Mouse (Mus musculus) heart, adult 10 weeks (tissue): ENCODE results near the gene Caly. TPM values are rescaled to one million over a fixed set of nuclear protein-coding genes. Genes with fewer than 3 reads are reported as not detected.

Experiments
- polyA plus RNA-seq: library from polyadenylated mRNA; stranded (reverse); fragments of 350-450 nt; fragmentation: Illumina TruSeq; extraction: RNeasy Lipid Tissue Mini Kit (QIAGEN cat#74804); gene quantifications from one replicate; pipeline ENCODE4 v1.2.3, GENCODE M21; 2014; ENCODE audit warnings: low read depth, low replicate concordance

Caly gene
- not detected for polyA plus RNA-seq

DNA sequence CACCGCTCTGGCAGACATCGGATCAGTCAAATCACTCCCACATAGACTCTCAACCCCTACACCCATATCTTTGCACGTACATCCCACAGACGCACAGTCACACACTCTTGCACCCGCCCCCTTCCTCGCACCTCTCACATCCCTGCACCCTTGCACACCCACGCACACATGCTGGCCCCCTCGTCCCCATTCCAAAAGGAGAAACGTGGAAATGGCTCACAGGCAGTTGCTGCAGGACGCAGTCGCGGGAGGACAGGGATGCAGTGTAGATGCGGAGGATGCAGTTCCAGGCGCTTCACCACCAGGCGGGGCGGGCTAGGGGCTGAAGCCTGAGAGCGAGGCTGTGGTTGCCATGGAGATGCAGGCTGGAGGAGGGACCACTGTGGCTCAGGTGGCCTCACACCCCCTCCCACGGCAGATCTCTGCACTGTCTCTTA is at the start of gene Caly:
TSS of gene Caly (minus strand) at position 307 of the 437 bp plus-strand sequence.

GRCm38 (mm10) chr7:140116329-140117054 is 34.1 kb upstream of the Caly start, which contains the start of gene Echs1:
Gene Echs1 (minus strand): TSS chr7:140116476.

DNA sequence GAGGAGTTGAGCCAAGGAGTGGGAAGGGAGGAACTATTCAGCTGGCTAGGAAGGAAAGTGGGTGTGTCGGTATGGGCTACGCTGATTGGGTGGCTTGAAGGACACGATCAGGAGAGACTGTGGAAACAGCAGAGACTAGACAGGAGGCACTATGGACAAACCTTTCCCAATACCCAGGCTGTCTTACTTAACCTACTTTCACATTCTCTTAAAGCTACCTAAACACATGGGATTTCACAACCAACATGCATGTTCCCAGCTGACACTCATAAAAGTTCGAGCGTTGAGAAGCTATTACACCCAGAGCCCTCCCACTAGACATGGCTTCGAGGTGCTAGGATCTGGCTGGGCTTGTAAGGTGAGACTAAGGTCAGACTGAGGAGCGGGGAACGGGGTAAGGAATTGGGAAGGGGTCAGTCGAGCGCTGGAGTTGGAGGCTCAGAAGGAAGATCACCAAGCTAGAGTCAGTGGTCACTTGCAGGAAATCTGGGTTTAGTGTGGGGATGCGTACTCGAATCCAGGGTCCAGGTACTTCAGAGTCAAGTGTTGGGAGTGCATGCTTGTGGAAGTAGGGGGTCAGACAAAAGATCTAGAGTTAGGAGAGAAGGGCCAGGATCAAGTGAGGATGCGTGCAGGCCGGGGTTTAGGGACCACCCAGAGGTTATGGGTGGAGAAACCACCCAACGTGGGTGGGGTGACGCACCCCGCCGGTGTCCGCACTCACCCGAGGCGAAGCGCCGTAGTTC is 33.4 kb upstream of the Caly start, which contains the start of gene Paox:
TSS of gene Paox (plus strand) at position 217 of the 746 bp plus-strand sequence.

DNA sequence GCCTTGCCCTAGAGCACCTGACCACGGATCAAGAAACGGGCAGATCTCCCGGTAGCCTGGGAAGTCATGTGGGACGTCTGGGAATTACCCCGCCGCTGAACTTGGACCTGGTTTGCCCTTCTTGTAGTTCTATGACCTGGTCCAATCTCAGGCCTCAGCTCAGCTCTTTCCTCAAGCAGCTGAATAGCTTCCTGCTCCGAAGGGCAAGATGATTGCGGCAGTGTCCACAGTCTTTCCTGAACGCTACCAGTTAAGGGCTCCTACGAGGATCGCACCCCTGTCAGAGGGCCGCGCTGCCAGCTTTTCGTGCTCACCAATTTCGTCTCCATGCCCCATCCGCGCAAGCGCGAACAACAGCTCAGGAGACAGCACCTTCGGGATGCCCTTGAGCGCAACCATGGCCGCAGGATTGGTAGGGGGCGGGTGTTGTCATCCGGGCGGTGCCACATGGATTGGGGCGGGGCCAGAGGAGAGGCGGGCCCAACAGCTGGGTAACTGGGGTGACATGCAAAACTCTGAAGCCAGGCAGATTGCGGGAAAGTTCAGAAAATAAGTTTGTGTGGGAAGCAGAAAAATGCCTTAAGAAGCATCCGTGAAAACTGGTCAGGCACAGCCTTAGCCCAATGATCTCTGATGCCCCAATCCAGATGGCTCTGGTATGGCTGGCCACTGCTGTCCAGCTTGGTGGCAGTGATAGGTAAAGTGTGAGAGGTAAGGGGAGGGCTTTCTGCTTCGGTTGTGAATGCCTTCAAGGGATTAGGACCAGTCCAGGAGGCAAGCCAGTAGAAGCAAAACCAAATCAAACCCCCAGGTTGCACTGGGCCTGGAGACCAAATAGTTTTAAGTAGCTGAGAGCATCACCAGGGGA is 19.9 kb upstream of the Caly start, which contains the start of gene Fuom:
TSS of gene Fuom (minus strand) at position 449 of the 868 bp plus-strand sequence.

DNA sequence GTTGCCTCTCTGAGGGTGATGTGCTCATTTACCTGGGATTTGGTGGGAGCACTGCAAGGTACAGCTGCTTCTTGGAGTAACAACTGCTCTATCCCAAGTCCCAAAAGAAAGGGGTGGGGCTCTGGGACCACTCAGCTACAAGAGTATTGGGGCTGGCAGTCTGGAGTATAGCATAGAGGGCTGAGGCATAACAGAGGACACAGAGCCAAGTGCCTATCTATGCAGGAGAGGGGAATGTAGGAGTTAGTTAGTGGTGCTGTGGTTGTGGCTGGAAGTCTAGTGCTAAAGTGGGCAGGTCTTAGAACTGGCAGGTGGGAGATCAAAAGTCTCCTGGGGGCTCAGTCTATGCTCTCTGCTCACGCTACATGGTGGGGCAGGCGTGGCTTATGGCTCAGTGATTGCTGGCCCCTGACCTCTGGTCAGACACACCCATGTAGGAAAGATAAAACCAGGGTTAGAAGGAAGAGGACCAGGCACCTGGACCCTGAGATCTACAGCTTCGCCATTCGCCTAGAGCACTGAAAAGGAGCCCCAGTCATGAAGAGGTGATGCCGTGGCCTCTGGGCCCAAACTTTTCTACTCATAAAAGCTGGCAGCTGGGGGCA is 10.7 kb upstream of the Caly start, which contains the start of gene Prap1:
TSS of gene Prap1 (plus strand) at position 472 of the 605 bp plus-strand sequence.

DNA sequence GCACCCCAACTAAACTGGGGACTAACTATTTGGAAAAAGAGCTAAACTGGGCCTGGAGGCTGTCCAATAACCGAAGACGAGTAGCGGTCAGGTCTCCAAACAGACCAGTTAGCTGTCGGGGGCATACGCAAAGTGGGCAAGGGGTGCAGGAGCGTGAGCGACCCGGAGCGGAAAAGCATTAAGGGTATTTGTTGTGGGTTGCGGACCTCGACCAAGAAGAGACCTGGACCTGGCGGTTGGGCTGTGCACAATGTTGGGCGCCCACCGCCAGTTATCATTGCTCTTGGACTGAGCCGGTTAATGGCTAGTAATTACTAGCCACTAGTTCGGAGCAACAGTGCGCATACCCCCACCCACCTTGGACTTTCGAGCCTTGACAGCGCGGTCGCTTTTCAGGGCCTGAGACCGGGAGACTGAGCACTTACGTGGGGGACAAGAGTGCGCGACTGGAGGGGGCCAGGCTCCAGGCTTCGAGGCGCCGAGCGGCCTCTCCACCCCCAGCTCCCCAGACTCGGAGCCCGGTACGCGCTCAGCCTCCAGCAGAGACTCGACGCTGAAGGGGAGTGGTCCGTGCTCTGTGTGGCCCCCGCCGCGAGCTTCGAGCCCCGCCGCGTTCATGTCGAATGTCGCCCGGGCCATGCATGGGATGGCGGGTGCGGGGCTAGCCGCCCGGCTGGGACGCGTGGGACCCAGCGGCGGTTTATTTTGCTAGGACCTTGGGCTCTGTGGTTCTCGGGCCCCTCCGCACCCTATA is 33.8 kb downstream of the Caly start, which contains the start of gene Msx3:
TSS of gene Msx3 (minus strand) at position 729 of the 754 bp plus-strand sequence.

GRCm38 (mm10) chr7:140036281-140037170 is 45.8 kb downstream of the Caly start, which contains the start of the genes Zfp511 and Tubgcp2:
Gene Zfp511 (plus strand): TSS chr7:140036391.
Gene Tubgcp2 (minus strand): TSS chr7:140036669.

Other genes with a start within 250 kb of the Caly start
- not detected for gene Adgra1, start 248.4 kb downstream of the Caly start, polyA plus RNA-seq
- gene Kndc1, start 187.9 kb downstream of the Caly start, polyA plus RNA-seq = not detected
- gene Utf1, start 138.8 kb downstream of the Caly start, polyA plus RNA-seq = not detected
- not detected for gene 6430531B16Rik, start 103.8 kb downstream of the Caly start, polyA plus RNA-seq
- gene Adam8, start 90.0 kb downstream of the Caly start, polyA plus RNA-seq = 1.9 TPM
- 14.5 TPM for gene Zfp511, start 46.2 kb downstream of the Caly start, polyA plus RNA-seq
- 20.2 TPM for gene Tubgcp2, start 45.9 kb downstream of the Caly start, polyA plus RNA-seq
- gene Msx3, start 33.5 kb downstream of the Caly start, polyA plus RNA-seq = not detected
- gene Prap1, start 10.8 kb upstream of the Caly start, polyA plus RNA-seq = not detected
- gene Fuom, start 19.9 kb upstream of the Caly start, polyA plus RNA-seq = 85.6 TPM
- 6.8 TPM for gene Paox, start 33.3 kb upstream of the Caly start, polyA plus RNA-seq
- gene Echs1, start 33.9 kb upstream of the Caly start, polyA plus RNA-seq = 535 TPM
- gene Mtg1, start 55.0 kb upstream of the Caly start, polyA plus RNA-seq = 41.4 TPM
- gene Sprn, start 72.3 kb upstream of the Caly start, polyA plus RNA-seq = 0.63 TPM
- gene Olfr522, start 82.2 kb upstream of the Caly start, polyA plus RNA-seq = not detected
- gene Olfr523, start 90.7 kb upstream of the Caly start, polyA plus RNA-seq = not detected
- not detected for gene Olfr524, start 123.4 kb upstream of the Caly start, polyA plus RNA-seq
- 0.13 TPM for gene Cd163l1, start 135.7 kb upstream of the Caly start, polyA plus RNA-seq
- gene 5830411N06Rik, start 164.7 kb upstream of the Caly start, polyA plus RNA-seq = not detected
- not detected for gene Olfr525, start 238.3 kb upstream of the Caly start, polyA plus RNA-seq